Mouse (Mus musculus): ENCODE data around the gene Cst11. TPM values are rescaled to one million over a fixed set of nuclear protein-coding genes. Genes with fewer than 3 reads are reported as not detected.
"Not testable (repeated sequence)": the region's sequence is repeated elsewhere in the genome, so short reads cannot be mapped to it uniquely, and the experiment has no call there.

The Cst11 gene
- total RNA-seq (2021): not detected

- DNase-seq; intact Hi-C loops (cut with DNase I): not testable (repeated sequence)
Observed at GRCm38 (mm10) chr2:148771397-148771796, at the start of gene Cst11. TSS of gene Cst11 (minus strand) at chr2:148771497.

- intact Hi-C loops (cut with DNase I): no loop called here
- no peak for DNase-seq
Observed at GRCm38 (mm10) chr2:148819909-148820308, 48.6 kb upstream of the Cst11 start, which contains the start of gene Cst13. TSS of gene Cst13 (plus strand) at chr2:148820081.

DNA sequence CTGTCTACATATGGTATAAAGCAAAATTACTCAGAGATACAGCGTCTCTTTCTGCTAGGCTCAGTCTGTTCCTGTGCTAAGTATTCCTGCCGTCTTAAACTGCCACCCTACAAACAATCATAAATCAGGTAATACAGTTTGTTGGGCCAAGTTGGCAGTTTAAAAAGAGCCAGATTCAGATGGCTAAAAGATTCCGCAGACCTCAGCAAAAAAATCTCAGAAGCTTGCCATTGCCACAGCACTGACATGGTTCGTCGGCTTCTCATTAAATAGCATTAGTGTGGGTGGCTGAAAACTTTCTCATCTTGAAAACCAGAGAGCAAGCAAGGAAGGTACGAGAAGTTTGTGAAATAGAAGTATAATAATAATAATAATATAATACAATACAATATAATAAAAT is 35.4 kb upstream of the Cst11 start:
- intact Hi-C loops (cut with DNase I): no loop called here
- DNase-seq: no peak

GRCm38 (mm10) chr2:148801491-148801921 is 30.2 kb upstream of the Cst11 start:
- peak in 1 of 2 experiments; percentile 5 for DNase-seq
- intact Hi-C loops (cut with DNase I): no loop called here

DNA sequence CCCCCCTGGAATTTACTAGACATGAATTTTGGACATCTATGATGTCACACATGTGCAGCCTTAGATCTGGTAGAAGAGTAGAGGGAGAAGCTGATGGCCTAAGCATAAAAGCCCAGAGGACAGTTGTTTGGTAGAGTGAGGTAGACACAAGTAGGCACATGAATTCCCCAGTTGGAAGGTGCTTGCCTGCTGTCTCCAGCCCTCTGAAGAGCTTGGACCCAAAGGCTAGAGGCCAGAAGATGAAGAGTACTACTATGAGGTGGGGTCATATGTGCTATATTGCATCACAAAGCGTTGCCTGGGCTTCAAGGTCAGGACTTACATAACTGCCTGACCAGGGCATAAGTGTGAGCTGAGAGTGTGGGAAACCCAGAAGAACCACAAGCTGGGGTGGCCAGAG is 27.2 kb upstream of the Cst11 start, which contains the start of gene Cst8:
Gene Cst8 (plus strand): TSS at position 301 of the 400 bp plus-strand sequence.
- DNase-seq: no peak
- intact Hi-C loops (cut with DNase I): no loop called here

DNA sequence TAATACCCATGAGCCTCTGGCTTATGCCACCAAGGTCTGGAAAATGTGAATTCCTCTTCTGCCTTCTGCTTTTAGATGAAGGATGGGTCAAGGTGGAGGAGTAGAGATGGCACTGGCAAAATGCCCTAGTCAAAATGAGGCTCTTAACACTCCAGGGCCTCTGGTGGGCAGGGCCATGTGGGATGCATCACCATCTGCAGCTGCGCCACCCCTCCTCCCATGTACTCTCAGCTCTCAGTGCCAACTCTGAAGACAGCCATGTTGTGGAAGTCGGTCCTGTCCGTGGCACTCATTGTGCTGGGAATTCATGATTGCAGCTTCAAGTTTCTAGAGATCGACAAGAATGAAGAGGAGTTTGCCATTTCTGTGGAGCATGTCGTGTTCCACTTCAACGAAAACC is 17.8 kb upstream of the Cst11 start, which contains the start of gene Cst12:
Gene Cst12 (plus strand): TSS at position 220 of the 400 bp plus-strand sequence.
- intact Hi-C loops (cut with DNase I): no loop called here
- no peak for DNase-seq

- no peak for DNase-seq
- intact Hi-C loops (cut with DNase I): no loop called here
Observed at GRCm38 (mm10) chr2:148781709-148782108, 10.4 kb upstream of the Cst11 start, which contains the start of gene 8030411F24Rik. TSS of gene 8030411F24Rik (plus strand) at chr2:148782009.

DNA sequence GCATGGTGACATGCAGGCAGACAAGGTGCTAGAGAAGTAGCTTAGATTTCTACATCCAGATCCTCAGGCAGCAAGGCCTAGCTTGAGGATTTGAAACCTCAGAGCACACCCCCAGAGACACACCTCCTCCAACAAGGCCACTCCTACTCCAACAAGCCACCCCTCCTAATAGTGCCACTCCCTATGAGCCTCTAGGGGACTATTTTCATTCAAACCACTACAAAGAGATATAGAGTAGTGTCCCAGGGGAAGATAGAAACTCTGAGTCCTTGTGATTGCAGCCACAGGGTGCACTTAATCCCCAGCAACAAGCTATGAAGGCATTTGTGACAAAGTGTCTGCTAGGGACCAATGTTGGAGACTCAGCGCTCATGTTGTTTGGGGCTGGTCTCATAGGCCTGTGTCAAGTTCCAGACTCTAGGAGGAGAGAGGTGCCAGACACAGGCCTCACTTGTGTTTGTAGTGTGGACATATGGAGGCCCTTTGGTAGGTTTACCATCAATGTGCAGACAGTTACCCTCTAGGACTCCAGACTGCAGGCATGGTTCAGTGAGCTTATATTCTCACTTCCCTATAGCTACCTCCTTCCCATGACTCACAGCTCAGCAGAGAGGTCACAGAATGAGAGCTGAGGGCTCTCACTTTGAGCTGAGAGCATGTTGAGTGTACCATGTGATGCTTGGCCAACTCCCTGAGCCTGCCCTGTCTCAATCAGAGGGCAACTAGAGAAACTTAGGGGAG is 7.5 kb downstream of the Cst11 start:
- DNase-seq: no peak
- intact Hi-C loops (cut with DNase I): no loop called here

- intact Hi-C loops (cut with DNase I): loop anchor here (10.0 kb wide), 1 partner anchor 170 kb away; no protein-coding TSS in a partner anchor
- no peak for DNase-seq
Observed at GRCm38 (mm10) chr2:148754310-148754846, 16.9 kb downstream of the Cst11 start.

DNA sequence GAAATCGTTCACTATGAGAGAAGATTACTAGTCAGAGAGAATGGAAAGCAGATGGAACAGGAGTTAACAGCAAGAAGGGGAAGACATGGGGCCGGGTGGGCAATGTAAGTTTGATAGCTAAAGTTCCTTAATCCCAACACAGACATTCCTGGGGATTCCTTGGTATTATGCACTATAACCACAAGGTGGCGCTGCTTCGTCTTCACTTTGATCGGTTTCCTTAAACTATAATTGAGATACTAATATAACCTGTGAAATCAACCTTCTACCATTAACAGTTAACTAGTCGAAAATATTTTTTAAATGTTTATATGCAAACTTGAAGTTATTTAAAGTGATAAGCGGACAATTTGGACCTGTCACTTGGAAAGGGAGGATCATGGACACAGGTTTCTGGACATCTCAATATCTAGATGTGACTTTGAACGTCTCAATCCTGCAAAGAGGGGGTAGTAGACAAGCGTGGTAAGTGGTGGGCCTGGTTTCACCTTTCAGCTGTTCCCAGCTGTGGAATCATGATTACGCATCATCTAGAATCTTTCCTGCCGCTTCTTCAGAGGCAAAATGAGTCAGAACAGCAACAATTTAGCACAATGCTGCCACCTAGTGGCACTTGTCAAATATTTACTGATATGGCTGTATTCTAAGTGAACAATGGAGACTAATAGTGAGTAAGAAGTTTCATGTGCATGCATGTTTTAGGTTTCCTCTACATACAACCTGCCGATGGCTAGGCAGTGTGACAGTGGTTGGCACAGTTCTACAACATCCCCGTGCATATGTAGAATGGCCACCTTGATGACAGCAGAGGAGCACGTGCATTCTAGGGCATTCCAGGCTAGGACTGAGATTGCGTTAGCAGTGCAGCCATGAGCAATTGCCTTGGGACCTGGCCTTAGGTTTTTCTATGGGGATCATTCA is 19.1 kb downstream of the Cst11 start:
- DNase-seq: peak; percentile 82 to 88
- intact Hi-C loops (cut with DNase I): loop anchor here (1.0 to 10.0 kb wide), 3 partner anchors 99 to 167 kb away; no protein-coding TSS in a partner anchor

DNA sequence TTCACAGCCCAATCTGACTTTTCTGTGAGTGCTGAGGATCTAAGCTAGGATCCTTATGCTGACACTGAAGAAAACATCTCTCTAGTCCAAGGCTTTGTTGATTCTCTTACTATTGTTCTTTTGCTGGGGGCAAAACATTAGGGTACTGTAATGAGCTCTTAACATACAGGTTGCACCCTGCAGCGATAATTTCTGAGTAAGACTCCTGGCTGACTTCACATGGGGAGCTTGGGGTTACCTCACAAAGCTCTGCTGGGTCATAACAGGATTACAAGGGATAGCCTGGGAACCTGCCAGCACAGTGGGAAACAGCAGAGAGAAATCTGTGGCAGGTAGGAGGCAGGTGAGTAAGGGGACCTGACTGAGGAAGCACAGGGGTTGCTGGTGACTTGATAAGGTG is 21.2 kb downstream of the Cst11 start, which contains the start of gene Cstl1:
Gene Cstl1 (plus strand): TSS at position 301 of the 400 bp plus-strand sequence.
- DNase-seq: no peak
- intact Hi-C loops (cut with DNase I): loop anchor here (10.0 kb wide), 1 partner anchor 165 kb away; no protein-coding TSS in a partner anchor

GRCm38 (mm10) chr2:148743846-148744407 is 27.4 kb downstream of the Cst11 start:
- DNase-seq: no peak
- intact Hi-C loops (cut with DNase I): no loop called here

DNA sequence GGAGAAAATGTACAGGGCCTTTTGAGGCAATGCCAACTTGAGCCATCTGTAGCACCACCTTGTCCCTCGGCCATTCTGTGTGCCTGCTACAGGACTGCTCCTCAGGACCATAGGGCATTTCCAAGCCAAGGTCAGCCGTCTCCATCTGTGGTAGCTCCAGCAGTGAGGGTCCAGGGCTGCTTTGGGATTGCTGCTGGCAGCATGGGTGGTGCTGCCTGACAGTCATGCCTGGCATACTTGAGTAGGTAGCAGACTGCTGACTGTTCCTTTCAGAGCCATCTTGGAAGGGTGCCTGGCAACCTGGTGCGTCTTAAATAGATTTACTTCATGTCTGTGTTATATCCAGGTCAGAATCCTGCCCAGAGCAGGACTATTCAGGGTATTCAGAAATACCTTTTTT is 28.3 kb downstream of the Cst11 start:
- no peak for DNase-seq
- intact Hi-C loops (cut with DNase I): no loop called here

DNA sequence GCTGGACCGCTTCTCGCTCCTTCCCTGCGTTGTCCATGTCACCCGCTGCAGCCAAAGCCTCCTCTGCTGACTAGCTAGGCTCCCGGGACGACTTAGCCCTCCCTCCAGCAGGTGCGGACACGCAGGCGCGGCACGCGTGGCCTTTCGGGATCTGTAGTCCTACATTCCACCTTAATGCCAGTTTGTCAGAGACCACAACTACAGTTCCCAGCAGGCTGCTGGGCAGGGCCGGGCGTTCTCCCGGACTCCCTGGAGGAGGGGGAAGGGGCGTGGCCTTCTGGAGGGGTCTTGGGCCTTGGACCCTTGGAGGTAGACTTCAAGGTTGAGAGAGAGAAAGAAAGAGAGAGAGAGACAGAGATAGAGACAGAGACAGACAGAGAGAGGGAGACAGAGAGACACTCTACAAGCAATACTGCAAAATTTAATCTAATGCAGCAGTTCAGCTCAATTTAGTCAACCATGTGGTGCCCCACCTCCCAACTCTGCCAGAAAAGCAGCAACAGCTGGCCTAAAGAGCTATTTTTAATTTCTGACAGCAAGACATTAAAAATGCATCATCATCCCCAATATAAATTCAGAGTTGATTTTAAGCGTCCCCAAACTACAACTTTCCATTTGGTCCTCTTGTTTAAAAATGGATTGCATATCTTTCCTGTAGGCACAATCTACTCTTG is 38.8 kb downstream of the Cst11 start, which contains the start of gene Napb:
Gene Napb (minus strand): TSS at position 141 of the 674 bp plus-strand sequence.
- intact Hi-C loops (cut with DNase I): loop anchor here (2.0 kb wide), 1 partner anchor 52 kb away; the partner anchor contains the start of gene Gzf1
- peak; percentile 95 for DNase-seq

- DNase-seq: peak; percentile 24 to 44
- intact Hi-C loops (cut with DNase I): loop anchor here (2.0 kb wide), 1 partner anchor 51 kb away; the partner anchor contains the start of gene Gzf1
Observed at GRCm38 (mm10) chr2:148731614-148732326, 39.5 kb downstream of the Cst11 start.

GRCm38 (mm10) chr2:148719271-148719995 is 51.9 kb downstream of the Cst11 start:
- no peak for DNase-seq

More at GRCm38 (mm10) chr2:148719271-148719995, 51.9 kb downstream of the Cst11 start:
- intact Hi-C loops (cut with DNase I): no loop called here

Measured in heart, postnatal 10 days (tissue).